Mouse (Mus musculus) bone marrow macrophage, adult 2 months (primary cell): Measurements from ENCODE around the gene Fgfr2. TPM values are rescaled to one million over a fixed set of nuclear protein-coding genes. Genes with fewer than 3 reads are reported as not detected.

ENCODE experiments used
- H3K27ac ChIP-seq: 2 replicates; pipeline ENCODE4 v1.5.1; 2012; ENCODE audit warnings: low read depth, low read length; ENCODE audit not compliant: insufficient read depth
- H3K4me1 ChIP-seq: 2 replicates; pipeline ENCODE4 v1.6.1; 2012; ENCODE audit warnings: low read length; ENCODE audit not compliant: control insufficient read depth, insufficient read depth
- H3K4me3 ChIP-seq: 2 replicates; pipeline ENCODE4 v1.5.1; 2012; ENCODE audit warnings: mild to moderate bottlenecking, low read length, moderate library complexity; ENCODE audit not compliant: insufficient read depth
- CTCF ChIP-seq: IDR thresholded peaks from 2 replicates; pipeline ENCODE4 v1.5.1; 2012; ENCODE audit warnings: low read depth, mild to moderate bottlenecking, low read length, moderate library complexity
- POLR2A ChIP-seq: IDR thresholded peaks from 2 replicates; pipeline ENCODE4 v1.6.1; 2012; ENCODE audit warnings: mild to moderate bottlenecking, low read depth, low read length, borderline replicate concordance
- polyA plus RNA-seq: library from polyadenylated mRNA; stranded (reverse); fragments of >200 nt; gene quantifications from 2 replicates; pipeline ENCODE4 v1.2.4, GENCODE M21; 2012; ENCODE audit not compliant: missing spikeins, insufficient read depth, insufficient read length

The Fgfr2 gene
- polyA plus RNA-seq, 1 experiment, result 0.27 TPM

GRCm38 (mm10) chr7:130206181-130206582, 2917.0 kb downstream of the Fgfr2 start:
- TF ChIP-seq POLR2A, result no peak
- TF ChIP-seq CTCF, result no peak
- Histone ChIP-seq H3K4me3 (no peak overlapping the region), H3K4me1 (no peaks in the 10 kb centered on the region), H3K27ac (no peak overlapping the region)

- Histone ChIP-seq H3K27ac (no peak overlapping the region), H3K4me3 (no peak overlapping the region), H3K4me1 (no peaks in the 10 kb centered on the region)
- no peak for TF ChIP-seq POLR2A
- no peak for TF ChIP-seq CTCF
These were observed 2918.0 kb downstream of the Fgfr2 start for GRCm38 (mm10) chr7:130205140-130205539.

- H3K4me1 ChIP-seq, result no peaks in the 10 kb centered on the region
- no peak for TF ChIP-seq POLR2A
- TF ChIP-seq CTCF, result no peak
These were observed 2922.1 kb downstream of the Fgfr2 start for GRCm38 (mm10) chr7:130201020-130201419.

GRCm38 (mm10) chr7:130199951-130200350, 2923.2 kb downstream of the Fgfr2 start:
- H3K27ac ChIP-seq, result no peak overlapping the region
- no peak for TF ChIP-seq CTCF
- no peak for TF ChIP-seq POLR2A
- H3K4me3 ChIP-seq, result no peak overlapping the region
- no peaks in the 10 kb centered on the region for H3K4me1 ChIP-seq

More at GRCm38 (mm10) chr7:130201020-130201419, 2922.1 kb downstream of the Fgfr2 start:
- H3K4me3 ChIP-seq, result no peak overlapping the region
- no peak overlapping the region for H3K27ac ChIP-seq

GRCm38 (mm10) chr7:130199317-130199716, 2923.8 kb downstream of the Fgfr2 start:
- H3K4me3 ChIP-seq, result no peak overlapping the region
- H3K27ac ChIP-seq, result no peak overlapping the region
- no peak for TF ChIP-seq CTCF
- TF ChIP-seq POLR2A, result no peak
- no peaks in the 10 kb centered on the region for H3K4me1 ChIP-seq

- no peak overlapping the region for H3K27ac ChIP-seq
- no peak overlapping the region for H3K4me3 ChIP-seq
- no peaks in the 10 kb centered on the region for H3K4me1 ChIP-seq
- no peak for TF ChIP-seq POLR2A
- no peak for TF ChIP-seq CTCF
These were observed 2928.1 kb downstream of the Fgfr2 start for GRCm38 (mm10) chr7:130195081-130195480.

GRCm38 (mm10) chr7:130190329-130190975, 2932.7 kb downstream of the Fgfr2 start:
- TF ChIP-seq POLR2A, result no peak
- TF ChIP-seq CTCF, result no peak
- Histone ChIP-seq H3K4me3 (no peak overlapping the region), H3K4me1 (no peaks in the 10 kb centered on the region), H3K27ac (no peak overlapping the region)

GRCm38 (mm10) chr7:130189901-130190300, 2933.2 kb downstream of the Fgfr2 start:
- no peak for TF ChIP-seq CTCF
- no peak for TF ChIP-seq POLR2A
- H3K27ac ChIP-seq, result no peak overlapping the region
- no peak overlapping the region for H3K4me3 ChIP-seq
- no peaks in the 10 kb centered on the region for H3K4me1 ChIP-seq

GRCm38 (mm10) chr7:130188108-130188507, 2935.0 kb downstream of the Fgfr2 start:
- H3K27ac ChIP-seq, result no peak overlapping the region
- TF ChIP-seq CTCF, result no peak
- TF ChIP-seq POLR2A, result no peak
- H3K4me3 ChIP-seq, result no peak overlapping the region
- no peaks in the 10 kb centered on the region for H3K4me1 ChIP-seq

- H3K4me1 ChIP-seq, result no peaks in the 10 kb centered on the region
- TF ChIP-seq POLR2A (no peak), CTCF (no peak)
- H3K27ac ChIP-seq, result no peak overlapping the region
- H3K4me3 ChIP-seq, result no peak overlapping the region
These were observed 2938.3 kb downstream of the Fgfr2 start for GRCm38 (mm10) chr7:130184864-130185263.

GRCm38 (mm10) chr7:130183960-130184359, 2939.2 kb downstream of the Fgfr2 start:
- no peak overlapping the region for H3K4me3 ChIP-seq
- no peak overlapping the region for H3K27ac ChIP-seq
- TF ChIP-seq POLR2A, result no peak
- H3K4me1 ChIP-seq, result no peaks in the 10 kb centered on the region
